Mouse (Mus musculus): ENCODE data around the gene Fat1. TPM values are rescaled to one million over a fixed set of nuclear protein-coding genes. Genes with fewer than 3 reads are reported as not detected.

Fat1 gene
- total RNA-seq, 2 experiments from 2014 or later: 47.8 to 48.1 TPM

DNA sequence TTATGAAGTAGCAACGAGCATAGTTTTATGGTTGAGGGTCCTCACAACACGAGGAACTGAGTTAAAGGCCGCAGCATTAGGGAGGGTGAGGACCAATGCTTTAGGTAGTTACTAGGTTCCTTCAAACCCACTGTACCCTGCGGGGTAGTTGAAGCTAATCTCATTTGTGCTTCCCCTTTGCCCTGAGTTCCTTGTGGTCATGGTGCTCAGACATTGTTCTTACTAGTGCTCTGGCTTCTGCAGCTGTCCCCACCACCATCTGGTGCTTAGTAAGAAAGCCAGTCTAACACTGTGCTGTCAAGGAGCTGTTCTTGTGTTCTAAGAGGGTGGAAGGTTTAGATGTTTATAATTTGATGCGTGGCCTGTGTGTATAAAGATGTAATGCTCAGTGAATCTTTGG lies 25.7 kb downstream of the Fat1 start:
- DNase-seq (ENCODE audit: low spot score in 2 of 2): no peak

DNA sequence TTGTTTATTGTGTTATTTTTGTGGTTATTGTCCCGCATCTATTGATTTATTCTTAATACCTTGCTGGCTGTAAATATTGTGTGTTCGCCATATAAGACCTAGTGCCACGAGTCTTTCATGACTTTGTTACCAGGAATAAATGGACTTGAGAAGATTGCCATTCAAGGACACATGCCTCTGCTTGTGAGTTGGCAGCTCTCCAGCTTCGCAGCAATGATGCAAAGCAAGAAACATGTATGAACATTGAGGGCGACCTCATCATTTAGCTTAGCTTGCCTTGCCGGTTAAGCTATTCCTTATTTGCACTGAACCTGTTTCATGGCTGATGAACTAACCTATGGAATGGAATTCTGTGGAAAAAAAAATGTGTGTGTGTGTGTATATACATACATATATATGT lies 26.2 kb downstream of the Fat1 start:
- DNase-seq (ENCODE audit: low spot score in 2 of 2): no peak

DNA sequence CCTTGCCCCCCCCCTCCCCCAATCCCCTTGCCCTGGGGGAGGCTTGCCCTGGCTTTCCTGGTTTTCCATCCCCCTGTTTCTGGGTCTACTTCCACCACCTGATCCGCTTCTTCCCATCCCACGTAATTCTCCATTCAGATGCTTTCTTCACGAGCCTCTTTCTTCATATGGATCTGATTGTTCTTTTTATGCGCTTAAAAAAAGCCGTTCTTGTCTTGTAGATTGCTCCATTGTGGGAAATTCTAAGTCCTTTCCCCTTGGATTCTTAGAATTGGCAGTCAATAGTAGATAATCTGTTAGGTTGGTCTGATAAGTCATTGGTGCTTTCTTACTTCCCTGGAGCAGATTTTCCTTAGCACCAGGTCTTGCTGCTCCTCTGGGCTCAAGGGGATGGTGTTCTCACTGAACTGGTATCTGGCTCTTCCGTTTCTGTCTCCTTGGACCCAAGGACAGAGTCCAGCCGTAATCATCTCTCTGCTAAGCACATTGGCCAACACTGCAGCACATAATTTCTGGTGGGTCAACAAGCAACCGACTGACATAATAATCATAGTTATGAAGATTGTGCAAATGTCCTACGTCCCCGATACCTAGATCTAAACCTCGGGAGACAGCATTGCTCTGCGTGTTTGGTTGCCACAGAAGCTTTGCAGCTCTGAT lies 27.5 kb downstream of the Fat1 start:
- DNase-seq (ENCODE audit: low spot score in 2 of 2): no peak

DNA sequence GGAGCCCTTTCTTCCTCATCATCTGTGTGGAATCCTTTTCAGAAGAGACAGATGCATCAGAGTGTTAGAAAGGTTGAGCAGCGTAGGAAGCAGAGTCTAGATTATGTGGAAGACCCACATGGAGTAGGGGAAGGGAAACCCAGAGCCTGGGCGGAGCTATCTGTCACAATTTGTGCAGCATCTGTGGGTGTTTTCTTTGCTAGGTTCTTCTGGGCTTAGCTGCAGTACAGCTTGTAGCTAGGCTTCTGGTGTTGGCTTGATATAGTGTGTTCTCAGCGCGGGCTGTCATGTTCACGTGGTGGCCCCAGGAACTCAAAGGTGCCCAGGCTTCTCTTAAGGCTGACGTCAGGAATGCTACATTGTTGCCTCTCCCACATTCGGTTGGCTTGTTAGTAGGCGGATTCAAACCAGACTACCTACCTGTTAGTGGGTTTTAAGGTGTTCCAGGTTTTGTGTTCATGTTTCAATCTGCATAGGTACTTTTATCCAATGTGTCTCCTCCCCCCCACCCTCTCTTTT lies 32.3 kb downstream of the Fat1 start:
- DNase-seq (ENCODE audit: low spot score in 2 of 2): no peak

DNA sequence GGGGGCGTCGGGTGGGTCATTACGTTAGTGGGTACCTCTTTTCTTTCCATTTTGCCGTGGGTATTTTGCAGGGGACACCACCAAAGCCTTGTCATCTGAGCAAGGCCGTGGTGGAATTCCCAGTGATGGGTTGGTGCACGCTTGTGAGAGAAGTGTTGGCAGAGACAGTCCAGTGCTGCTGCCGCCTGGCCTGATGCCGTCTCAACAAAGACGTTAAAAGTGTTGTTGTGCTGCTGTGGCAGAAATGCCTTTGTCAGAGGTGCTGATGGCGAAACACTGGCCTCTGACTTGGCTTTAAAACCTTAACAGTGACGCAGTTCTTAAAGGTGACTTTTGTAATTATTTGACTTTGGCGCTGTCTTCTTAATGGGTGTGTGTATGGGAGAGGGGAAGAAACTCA lies 34.8 kb downstream of the Fat1 start:
- DNase-seq (ENCODE audit: low spot score in 2 of 2): no peak

GRCm38 (mm10) chr8:44971346-44971745 lies 36.1 kb downstream of the Fat1 start:
- DNase-seq (ENCODE audit: low spot score in 2 of 2): no peak

GRCm38 (mm10) chr8:44971964-44972363 lies 36.7 kb downstream of the Fat1 start:
- no peak for DNase-seq (ENCODE audit: low spot score in 2 of 2)

DNA sequence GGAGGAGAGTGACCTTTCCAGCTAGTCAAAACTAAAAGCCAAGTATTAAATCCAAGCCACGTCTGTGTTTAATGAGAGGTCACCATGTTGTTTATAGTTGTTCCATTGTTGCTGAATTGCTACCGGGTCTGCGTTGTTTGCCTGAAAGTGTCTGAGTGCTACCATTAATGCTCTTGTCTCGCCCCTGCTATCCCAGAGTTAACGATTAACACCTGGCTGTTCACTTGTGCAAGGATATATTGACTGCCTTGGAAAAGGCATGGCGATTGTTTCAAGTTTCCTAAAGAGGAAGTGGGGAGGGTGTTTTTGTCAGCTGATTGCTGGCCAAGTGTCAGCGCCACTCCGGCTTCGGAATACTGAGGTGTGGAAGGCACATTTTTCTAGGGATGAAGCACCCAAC lies 39.9 kb downstream of the Fat1 start:
- no peak for DNase-seq (ENCODE audit: low spot score in 2 of 2)

DNA sequence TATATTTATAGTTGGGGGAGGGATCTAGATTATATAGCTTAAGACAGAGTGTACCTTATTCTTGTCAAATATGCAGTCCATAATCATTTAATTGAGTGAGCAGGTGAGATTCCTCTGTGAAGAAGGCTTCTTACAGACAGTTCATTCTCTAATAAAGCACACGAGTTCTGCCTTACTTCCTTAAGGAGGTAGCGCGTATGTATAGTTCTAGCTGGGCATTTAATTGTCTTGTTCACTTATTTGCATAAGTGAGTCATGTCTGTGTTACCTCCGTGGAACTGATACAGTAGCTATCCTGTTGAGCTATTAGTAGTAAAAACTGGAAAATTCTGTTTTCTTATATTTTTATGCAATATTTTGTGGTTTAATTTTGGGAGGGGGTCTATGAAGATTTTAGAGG lies 40.4 kb downstream of the Fat1 start:
- no peak for DNase-seq (ENCODE audit: low spot score in 2 of 2)

DNA sequence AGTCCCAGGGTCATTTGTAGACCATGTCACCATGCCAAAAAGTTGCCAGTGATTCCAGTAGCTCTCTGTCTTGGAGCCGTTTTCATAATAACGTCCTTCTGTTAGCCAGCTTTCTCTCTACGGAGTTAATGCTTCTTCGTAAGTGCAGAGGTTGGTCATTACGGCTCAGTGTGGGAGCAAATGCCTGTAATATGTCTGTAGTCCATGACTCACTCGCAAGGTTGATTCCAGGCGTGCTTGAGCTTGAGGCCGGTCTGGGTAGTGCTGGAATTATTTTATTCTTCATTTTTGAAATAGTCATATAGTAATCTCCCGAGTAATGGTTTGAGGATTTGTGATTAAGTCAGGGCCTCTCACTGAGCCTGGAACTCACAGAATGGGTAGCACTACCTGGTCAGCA lies 43.4 kb downstream of the Fat1 start:
- no peak for DNase-seq (ENCODE audit: low spot score in 2 of 2)

DNA sequence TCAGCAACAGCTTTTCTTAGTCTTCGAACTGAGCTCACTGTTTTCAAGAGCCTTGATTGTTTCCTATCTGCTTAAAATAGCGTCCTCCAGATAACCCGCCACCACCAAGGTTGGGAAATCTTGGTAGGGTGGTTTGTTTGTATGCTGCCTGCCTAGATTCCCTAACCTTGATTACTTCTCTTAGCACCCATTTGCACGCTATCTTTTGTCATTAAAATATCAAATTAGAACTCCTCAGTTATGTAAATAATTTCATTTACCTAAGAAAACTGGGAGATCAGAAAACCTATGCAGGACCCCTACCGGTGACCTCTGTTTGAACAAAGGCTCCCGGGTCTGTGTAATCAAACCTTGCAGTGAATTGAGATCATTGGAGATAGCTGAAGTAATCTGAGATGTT lies 44.0 kb downstream of the Fat1 start:
- no peak for DNase-seq (ENCODE audit: low spot score in 2 of 2)

DNA sequence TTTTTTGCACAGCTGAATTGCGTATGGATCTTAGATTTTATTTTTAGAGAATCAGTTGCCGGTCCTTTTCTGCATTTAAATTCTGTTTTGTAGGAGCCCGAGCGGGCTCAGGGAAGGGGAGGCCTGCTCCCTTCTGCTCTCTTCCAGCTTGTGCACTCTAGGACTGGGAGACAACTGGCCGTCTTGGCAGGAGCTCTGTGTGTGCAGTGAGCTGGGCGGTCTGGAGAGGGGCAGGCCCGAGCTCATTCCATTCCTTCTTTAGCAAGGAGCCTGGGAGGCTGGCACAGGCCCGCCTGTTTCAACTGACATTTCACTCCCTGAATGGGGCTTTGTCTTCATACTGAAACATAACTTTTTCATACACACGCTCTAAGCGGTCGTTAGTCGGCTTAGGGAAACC lies 44.8 kb downstream of the Fat1 start:
- DNase-seq (ENCODE audit: low spot score in 2 of 2): peak in 1 of 2 experiments; percentile 61

DNA sequence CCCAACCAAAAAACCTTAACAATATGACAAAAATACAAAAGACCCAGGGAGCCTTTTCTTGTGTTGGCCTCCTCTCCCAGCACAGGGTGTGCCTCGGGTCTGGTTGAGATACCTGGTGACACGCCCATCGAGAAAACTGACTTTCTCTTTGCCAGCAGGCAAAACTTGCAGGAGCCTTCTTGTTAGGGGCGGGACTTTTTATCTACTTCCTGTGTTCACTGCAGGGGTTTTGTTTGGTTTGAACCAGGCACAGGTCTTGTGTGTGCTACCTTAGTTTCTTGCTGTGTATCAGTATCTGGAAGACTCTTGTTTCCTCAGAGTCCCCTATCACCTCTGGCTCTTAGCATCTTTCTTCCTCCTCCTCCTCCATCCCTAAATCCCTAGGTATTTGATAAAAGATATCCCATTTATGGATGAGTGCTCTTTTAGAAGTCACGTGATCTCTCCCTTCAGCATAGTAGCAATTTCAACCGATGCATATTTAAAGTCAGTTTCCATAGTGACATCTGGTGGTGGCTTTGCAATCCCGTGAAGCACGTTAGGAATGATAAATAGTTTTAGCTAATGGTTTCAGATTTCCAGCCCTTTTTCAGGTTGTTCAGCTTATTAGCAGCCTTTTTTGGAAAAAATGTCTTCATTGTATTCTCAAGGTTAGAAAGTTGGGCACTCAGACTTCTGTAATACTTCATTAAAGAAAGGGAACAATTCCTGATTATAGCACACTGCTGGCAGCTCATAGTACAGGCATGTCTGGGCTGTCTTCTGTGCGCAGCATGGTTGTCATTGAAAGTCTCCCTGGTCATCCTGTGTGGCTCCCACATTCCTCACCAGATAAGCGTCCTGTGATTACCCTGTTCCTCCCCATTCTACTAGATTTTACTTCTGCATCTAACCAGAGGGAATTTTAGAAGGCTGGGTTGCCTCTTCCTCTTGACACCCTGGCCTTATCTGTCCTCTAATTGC lies 50.4 kb downstream of the Fat1 start:
- no peak for DNase-seq (ENCODE audit: low spot score in 2 of 2)

DNA sequence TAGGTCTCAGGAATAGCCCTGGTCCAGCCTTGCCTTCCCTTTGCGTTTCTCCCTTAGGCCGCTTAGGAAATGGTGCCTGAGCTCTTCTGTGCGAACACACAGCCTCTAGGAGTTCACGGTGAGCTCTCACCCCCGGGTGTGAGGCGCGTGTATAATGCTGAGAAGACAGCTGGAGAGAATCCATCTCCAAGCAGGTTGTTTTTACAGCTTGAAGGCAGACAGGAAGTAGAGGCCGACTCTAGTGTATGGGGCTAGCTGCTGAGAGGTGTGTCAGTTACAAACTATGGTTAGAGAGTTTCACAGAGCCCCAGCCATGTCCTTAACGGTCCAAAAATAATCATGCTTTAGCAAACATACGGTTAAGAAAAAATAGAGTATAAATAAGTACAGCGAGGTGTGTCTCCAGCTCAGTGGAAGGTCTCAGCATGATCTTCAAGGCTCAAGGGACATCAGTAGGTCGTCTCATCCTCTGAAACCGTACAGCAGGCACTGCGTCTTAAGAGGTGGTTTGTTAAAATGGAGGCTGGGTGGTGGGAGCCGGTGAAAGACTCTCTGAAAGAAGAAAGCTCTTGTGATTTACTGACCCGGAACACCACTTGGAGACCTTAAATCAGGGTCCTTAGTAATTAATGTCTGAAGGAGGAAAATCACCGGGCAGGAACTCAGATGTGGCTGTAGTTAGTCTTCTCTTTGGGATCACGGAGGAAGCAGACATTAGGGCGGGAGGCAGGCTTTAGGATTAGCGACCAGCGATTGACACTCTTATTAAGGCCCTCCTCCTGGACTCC lies 56.6 kb downstream of the Fat1 start:
- no peak for DNase-seq (ENCODE audit: low spot score in 2 of 2)

GRCm38 (mm10) chr8:44992664-44993063 lies 57.4 kb downstream of the Fat1 start:
- DNase-seq (ENCODE audit: low spot score in 2 of 2): no peak

DNA sequence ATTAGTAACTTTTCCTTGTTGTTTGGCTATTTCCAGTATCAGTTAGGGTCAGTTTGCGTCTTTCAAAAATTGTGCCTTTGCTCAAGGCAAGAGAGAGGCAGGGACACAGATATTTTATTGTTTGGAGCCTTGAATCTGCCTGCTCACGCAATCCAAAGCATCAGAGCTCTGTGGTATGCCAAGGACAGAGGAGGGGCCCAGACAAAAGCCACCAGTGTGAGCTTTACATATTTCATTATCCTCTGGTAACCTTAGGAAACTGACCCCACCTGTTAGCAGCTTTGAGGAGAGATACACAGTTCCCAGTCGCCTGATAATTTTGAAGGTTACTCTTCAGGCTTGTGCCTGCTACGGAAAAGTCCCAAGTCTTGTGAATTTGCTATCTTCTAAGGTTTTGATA lies 58.1 kb downstream of the Fat1 start:
- no peak for DNase-seq (ENCODE audit: low spot score in 2 of 2)

GRCm38 (mm10) chr8:44996493-44996892 lies 61.2 kb downstream of the Fat1 start:
- no peak for DNase-seq (ENCODE audit: low spot score in 2 of 2)

- DNase-seq (ENCODE audit: low spot score in 2 of 2): no peak
Observed at GRCm38 (mm10) chr8:44997321-44997720, 62.1 kb downstream of the Fat1 start.

DNA sequence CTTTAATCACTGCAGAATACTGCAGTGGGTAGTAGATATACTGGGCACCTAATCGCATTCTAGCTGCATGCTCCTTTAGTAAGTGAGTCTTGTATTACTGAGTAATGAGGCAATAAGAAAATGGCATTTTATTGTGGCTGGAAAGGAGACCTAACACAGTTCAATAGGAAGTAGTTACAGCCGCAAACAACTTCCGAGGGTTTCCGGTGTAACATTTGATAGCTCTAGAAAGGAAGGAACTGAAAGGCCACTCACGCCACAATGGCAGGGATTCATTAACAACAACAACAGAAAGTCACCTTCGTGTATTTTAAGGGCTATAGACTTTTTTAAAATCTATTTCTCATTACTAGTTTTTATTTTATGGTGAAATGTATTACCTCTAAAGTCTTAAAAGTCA lies 62.6 kb downstream of the Fat1 start:
- no peak for DNase-seq (ENCODE audit: low spot score in 2 of 2)

DNA sequence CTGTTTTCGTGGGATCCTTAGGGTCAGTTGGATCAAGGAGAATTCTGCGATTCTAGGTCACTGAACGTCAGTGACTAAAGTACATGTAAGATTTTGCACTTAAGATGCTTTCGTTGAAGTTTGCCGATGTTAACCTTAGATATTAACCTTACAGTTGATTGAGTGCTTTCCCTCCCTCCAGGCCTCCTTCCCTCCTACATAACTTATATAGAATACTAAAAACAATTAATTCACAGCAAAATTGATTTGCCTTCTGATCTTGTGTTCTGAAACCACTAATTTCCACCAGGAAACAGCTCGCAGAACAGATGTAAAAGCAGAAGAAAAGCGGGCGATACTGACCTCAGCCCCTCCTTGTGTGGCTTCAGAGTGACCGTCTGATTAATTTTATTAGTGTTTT lies 63.0 kb downstream of the Fat1 start:
- DNase-seq (ENCODE audit: low spot score in 2 of 2): no peak

- DNase-seq (ENCODE audit: low spot score in 2 of 2): peak; percentile 34 to 72
Observed at GRCm38 (mm10) chr8:44998681-44999277, 63.5 kb downstream of the Fat1 start.

Measured in gastrocnemius, postnatal 4 days (tissue).